In the genomic region with DNA sequence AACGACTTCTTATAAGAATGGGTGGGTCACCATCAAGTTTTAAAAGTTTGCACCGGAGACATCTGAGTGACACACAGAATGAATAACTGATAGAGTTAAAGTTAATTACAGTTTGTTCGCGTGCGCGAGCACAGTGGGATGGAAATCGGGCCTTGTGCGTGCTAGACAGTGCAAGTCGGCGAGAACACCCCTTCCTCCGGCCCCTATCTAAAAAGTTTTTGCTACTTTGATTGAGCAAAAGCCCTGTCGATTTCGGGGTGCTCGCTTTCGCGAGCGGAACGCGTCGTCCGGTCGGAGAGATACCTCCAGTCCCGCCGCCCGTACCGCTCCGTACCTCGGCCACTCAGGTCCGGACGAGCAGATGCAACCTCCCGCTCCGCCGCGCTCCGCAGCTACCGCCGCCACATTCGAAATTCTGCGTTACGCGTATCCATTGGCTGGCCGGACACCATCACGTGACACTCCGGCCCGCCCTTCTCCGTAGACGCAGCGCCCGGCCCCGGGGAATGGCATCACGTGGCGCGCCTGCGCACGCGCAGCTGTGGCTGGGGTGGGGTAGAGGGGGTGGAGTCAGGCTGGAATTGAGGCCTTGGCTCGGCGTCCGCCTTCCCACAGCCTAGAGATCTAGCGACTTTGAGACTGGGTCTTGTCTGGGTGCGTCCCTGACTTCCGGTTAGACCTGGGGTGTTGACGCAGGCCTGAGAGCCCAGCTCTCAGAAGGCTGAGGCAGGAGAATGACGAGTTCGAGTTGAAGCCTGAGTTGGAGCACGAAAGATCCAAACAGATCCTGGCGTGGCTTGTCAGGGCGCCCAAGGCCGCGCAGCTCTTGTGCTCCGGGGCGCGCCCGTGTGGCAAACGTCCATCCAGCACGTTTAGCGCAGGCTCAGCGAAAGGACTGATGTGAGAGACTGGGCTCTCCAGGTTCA, we compare ENCODE assay signal across 8 mouse cellular contexts. TPM values are rescaled to one million over a fixed set of nuclear protein-coding genes. Genes with fewer than 3 reads are reported as not detected.
DNase-seq lines count a peak whose midpoint lies in the region; ATAC-seq lines count a peak whose summit lies in the region.

A gene (minus strand): TSS at position 457 of the 926 bp plus-strand sequence.

- peak within 1 kb of the TSS; percentile 82 for H3K4me3 ChIP-seq in lung, embryonic 16.5 days (ENCODE audit: low read length)

- DNase-seq in MEL-GATA-1-ER (ENCODE audit: extremely low read depth, low read depth), result peak; percentile 93
- peak; percentile 95 for DNase-seq in cerebellum, adult 8-10 months
- DNase-seq in forelimb bud, embryonic 11.5 days (ENCODE audit: low read depth, low spot score), result peak; percentile 97
- peak; percentile 87 for DNase-seq in layer of hippocampus, adult 9-10 months (ENCODE audit: low spot score)
- DNase-seq in ovary, postnatal 10 days (ENCODE audit: low spot score), result peak; percentile 89
- DNase-seq in thymus, postnatal 10 days (ENCODE audit: low spot score in 2 of 2), result peak; percentile 97 to 98

- peak; percentile 87 for ATAC-seq in hematopoietic stem cell, adult 5-6 weeks (replicated peaks in 1 of 2; ENCODE audit: insufficient read depth in 1 of 2, low FRiP score in 2 of 2, low TSS enrichment in 1 of 2, low read depth in 1 of 2, poor library complexity in 2 of 2, severe bottlenecking in 2 of 2)
- ATAC-seq in lung, embryonic 16.5 days (ENCODE audit: low read depth), result peak; percentile 99

- H3K36me3 ChIP-seq in lung, embryonic 16.5 days (ENCODE audit: control insufficient read depth, insufficient read depth, low read length), result 0 out of 2 replicates have a peak, but pooled peaks cover 7% of the 10 kb centered on the region

- H3K9me3 ChIP-seq in lung, embryonic 16.5 days (ENCODE audit: control insufficient read depth, low read length), result no peaks in the 10 kb centered on the region

- WGBS in lung, embryonic 16.5 days, result under 1% methylated on average over 78 of the region's 78 CpGs

- H3K9ac ChIP-seq in lung, embryonic 16.5 days (ENCODE audit: low read length), result peak within 1 kb of the TSS; percentile 84

- no peaks in the 10 kb centered on the region for H3K27me3 ChIP-seq in lung, embryonic 16.5 days (ENCODE audit: control insufficient read depth, insufficient read depth, low read depth, low read length)

- peaks cover 12% of the 10 kb centered on the region; the same call in 1 of the 2 replicates for H3K4me1 ChIP-seq in lung, embryonic 16.5 days (replicated peaks; ENCODE audit: control insufficient read depth, insufficient read depth, low read length)

- H3K4me2 ChIP-seq in lung, embryonic 16.5 days (ENCODE audit: low read depth, low read length), result peak within 1 kb of the TSS; percentile 78

- H3K27ac ChIP-seq in lung, embryonic 16.5 days (ENCODE audit: low read length), result peak within 1 kb of the TSS; percentile 99

RNA-seq across cellular contexts. Expression of the gene that starts here (rescaled TPM):
- 27.9 and 103 TPM in 2 replicates for total RNA-seq in hematopoietic stem cell, adult 5-6 weeks (2017)
- polyA plus RNA-seq in lung, embryonic 16.5 days (2015; fragmentation: Nextera tagmentation; extraction: Ambion mirVana), result 35.7 and 42.1 TPM in 2 replicates

Comparison
In these comparisons a context has a peak if more than half of its experiments do, and no peak if none do; other contexts are left out.
1. Peak in every context shown above with its lines: DNase-seq, ATAC-seq, H3K4me3 ChIP-seq and H3K27ac ChIP-seq.